In the genomic region with DNA sequence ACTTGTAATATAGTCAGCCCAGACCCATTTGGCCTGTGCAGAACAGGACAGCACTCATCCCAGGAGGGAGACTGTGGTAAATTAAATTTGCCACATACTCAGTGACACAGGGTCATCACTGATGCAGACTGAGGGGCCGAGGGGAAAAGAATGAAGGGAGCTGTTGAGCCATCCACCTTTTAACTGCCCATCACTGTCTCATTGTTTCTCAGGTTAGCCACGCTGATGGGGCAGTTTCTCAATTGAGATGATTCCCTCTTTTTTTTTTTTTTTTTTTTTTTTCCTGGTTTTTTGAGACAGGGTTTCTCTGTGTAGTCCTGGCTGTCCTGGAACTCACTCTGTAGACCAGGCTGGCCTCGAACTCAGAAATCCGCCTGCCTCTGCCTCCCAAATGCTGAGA, we compare ENCODE assay signal across 1 mouse cellular context. TPM values are rescaled to one million over a fixed set of nuclear protein-coding genes. Genes with fewer than 3 reads are reported as not detected.
"Had no signal": no experiment of that assay in that cellular context is flagged by ENCODE, and none has a peak within 500 bp of the region (broad histone marks: within the 10 kb centered on the region; RNA-seq: fewer than 3 reads in every experiment).

No protein-coding gene starts in this region.

RNA-seq across cellular contexts. Expression of gene Ppp1r36, which starts 41.1 kb away (rescaled TPM):
- polyA plus RNA-seq: liver, embryonic 13.5 days had no signal
